Mouse (Mus musculus) embryonic fibroblast, embryonic 13.5 days (primary cell): Measurements from ENCODE around the gene Vmn2r91.
"Not testable (repeated sequence)": the region's sequence is repeated elsewhere in the genome, so short reads cannot be mapped to it uniquely, and the experiment has no call there.

Experiments
- CTCF ChIP-seq: IDR thresholded peaks from 2 replicates; pipeline ENCODE4 v1.5.1; 2011; ENCODE audit warnings: mild to moderate bottlenecking, control low read depth, low read length, moderate library complexity, borderline replicate concordance; ENCODE audit not compliant: insufficient read depth
- POLR2A ChIP-seq: IDR thresholded peaks from 2 replicates; pipeline ENCODE4 v1.6.1; 2011; ENCODE audit warnings: low read depth, mild to moderate bottlenecking, control low read depth, low read length, moderate library complexity

GRCm38 (mm10) chr17:18102265-18102664 lies 17.4 kb downstream of the Vmn2r91 start:
- TF ChIP-seq CTCF, POLR2A: not testable (repeated sequence)
